Mouse (Mus musculus) stomach, embryonic 16.5 days (tissue): Measurements from ENCODE around the gene Fam131c. TPM values are rescaled to one million over a fixed set of nuclear protein-coding genes. Genes with fewer than 3 reads are reported as not detected.

ENCODE experiments used
- ATAC-seq: fragments of 200-750 bp; cut with Nextera tagmentation; 2 replicates; pipeline ENCODE4 v1.8.0; 2017; ENCODE audit warnings: moderate number of reproducible peaks, moderate TSS enrichment; ENCODE audit not compliant: insufficient read depth, low FRiP score
- H3K27ac ChIP-seq: fragments of 300-500 bp; sonication (generic); 2 replicates; pipeline ENCODE4 v1.5.1; 2014; ENCODE audit warnings: low read length
- H3K27me3 ChIP-seq: fragments of 300-500 bp; sonication (generic); 2 replicates; pipeline ENCODE4 v1.6.1; 2014; ENCODE audit warnings: low read length, control low read depth, mixed read lengths; ENCODE audit not compliant: control insufficient read depth, insufficient read depth
- H3K36me3 ChIP-seq: fragments of 300-500 bp; sonication (generic); 2 replicates; pipeline ENCODE4 v1.6.1; 2014; ENCODE audit warnings: low read length; ENCODE audit not compliant: control insufficient read depth, insufficient read depth
- H3K4me1 ChIP-seq: fragments of 300-500 bp; sonication (generic); 2 replicates; pipeline ENCODE4 v1.6.1; 2014; ENCODE audit warnings: low read length, control low read depth, mixed read lengths; ENCODE audit not compliant: control insufficient read depth, insufficient read depth
- H3K4me2 ChIP-seq: fragments of 300-500 bp; sonication (generic); 2 replicates; pipeline ENCODE4 v1.6.1; 2014; ENCODE audit warnings: low read depth, low read length, mixed read lengths
- H3K4me3 ChIP-seq: fragments of 300-500 bp; sonication (generic); replicated peaks from 2 replicates; pipeline ENCODE4 v1.5.1; 2014; ENCODE audit warnings: mild to moderate bottlenecking, low read length
- H3K9ac ChIP-seq: fragments of 300-500 bp; sonication (generic); 2 replicates; pipeline ENCODE4 v1.6.1; 2014; ENCODE audit warnings: low read length
- H3K9me3 ChIP-seq: fragments of 300-500 bp; sonication (generic); replicated peaks from 2 replicates; pipeline ENCODE4 v1.6.1; 2016; ENCODE audit warnings: low read length, control low read depth; ENCODE audit not compliant: control insufficient read depth
- WGBS: fragments of 180-500 bp; shearing (Covaris S2); extraction: QIAGEN DNeasy Blood & Tissue Kit; methylation state at CpG from one replicate; pipeline ENCODE4 v1.1.7; 2014; 5-methylcytosine and 5-hydroxymethylcytosine counted together
- polyA plus RNA-seq: library from polyadenylated mRNA; unstranded; fragments of >200 nt; fragmentation: Nextera tagmentation; extraction: Ambion mirVana; gene quantifications from 2 replicates; pipeline ENCODE4 v1.2.1, GENCODE M21; 2015

Gene Fam131c
- polyA plus RNA-seq, 1 experiment from 2014 or later = 3.5 TPM

DNA sequence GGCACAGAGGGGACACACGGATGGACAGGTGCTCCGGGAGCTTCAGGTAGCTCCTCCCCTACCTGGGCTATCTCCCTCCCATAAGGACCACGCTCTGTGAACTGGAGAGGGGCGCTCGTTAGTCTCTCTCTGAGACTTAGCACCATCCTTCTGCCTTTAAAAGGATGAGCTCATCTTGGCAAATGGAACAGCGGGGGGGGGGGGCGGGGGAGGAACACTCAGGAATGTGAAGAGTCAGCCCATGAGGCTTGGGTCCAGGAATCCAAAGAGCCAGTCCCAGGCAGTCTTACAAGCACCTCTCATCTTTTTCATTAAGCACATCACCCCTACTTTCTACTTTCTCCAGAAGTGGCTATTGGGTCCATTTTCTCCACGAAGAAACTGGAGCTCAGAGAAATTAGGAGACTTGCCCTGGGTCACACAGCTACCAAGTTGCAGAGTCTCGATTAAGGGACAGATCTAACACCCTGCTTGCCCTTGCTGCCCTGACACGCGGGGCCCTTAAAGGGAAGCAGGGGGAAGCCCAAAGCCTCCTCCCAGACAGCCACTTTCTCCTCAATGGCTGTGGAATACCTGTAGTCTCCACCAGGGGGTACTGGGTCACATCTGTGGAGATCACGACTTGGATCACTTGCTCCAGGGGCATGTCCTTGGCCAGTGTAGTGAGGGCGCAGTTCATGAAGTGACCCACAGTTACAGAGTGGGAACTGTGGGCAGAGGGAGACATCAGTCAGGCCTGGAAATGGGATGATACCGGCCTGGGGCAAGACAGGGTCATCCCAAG, 38.7 kb downstream of the Fam131c start:
- ATAC-seq = peak; percentile 36; the same call in 1 of the 2 replicates
- no peaks in the 10 kb centered on the region for H3K9me3 ChIP-seq
- peaks cover 7% of the 10 kb centered on the region; the same call in 1 of the 2 replicates for H3K27me3 ChIP-seq
- H3K9ac ChIP-seq = no peak overlapping the region
- H3K4me3 ChIP-seq = no peak overlapping the region
- no peak overlapping the region for H3K27ac ChIP-seq
- H3K36me3 ChIP-seq = no peaks in the 10 kb centered on the region
- H3K4me2 ChIP-seq = no peak overlapping the region
- WGBS = 36% methylated on average over 14 of the region's 14 CpGs
- H3K4me1 ChIP-seq = peaks cover 11% of the 10 kb centered on the region

DNA sequence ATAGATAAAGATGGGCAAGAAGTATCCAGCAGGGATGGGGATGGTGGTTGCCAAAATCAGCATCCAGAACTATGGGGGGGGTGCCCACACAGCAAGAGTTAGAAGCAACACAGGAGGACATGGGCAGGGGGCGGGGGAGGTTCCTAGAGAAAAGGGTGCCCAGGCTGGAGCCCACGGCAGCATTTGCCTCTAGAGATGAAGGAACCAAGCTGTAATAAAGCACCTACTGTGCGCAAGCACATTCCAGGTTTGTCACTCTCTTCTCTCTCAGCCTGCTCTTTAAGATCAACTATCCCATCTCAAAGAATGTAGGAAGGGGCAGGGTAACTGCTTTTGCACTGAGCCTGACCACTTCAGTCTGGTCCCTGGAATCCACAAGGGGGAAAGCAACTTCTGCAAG, 40.6 kb downstream of the Fam131c start:
- WGBS = 90% methylated on average over 3 of the region's 3 CpGs
- no peaks in the 10 kb centered on the region for H3K9me3 ChIP-seq
- H3K4me1 ChIP-seq = peaks cover 11% of the 10 kb centered on the region
- no peak overlapping the region for H3K9ac ChIP-seq
- H3K27me3 ChIP-seq = peaks cover 6% of the 10 kb centered on the region; the same call in 1 of the 2 replicates
- H3K4me2 ChIP-seq = no peak overlapping the region
- no peaks in the 10 kb centered on the region for H3K36me3 ChIP-seq
- H3K4me3 ChIP-seq = no peak overlapping the region
- no peak overlapping the region for H3K27ac ChIP-seq
- no peak for ATAC-seq

DNA sequence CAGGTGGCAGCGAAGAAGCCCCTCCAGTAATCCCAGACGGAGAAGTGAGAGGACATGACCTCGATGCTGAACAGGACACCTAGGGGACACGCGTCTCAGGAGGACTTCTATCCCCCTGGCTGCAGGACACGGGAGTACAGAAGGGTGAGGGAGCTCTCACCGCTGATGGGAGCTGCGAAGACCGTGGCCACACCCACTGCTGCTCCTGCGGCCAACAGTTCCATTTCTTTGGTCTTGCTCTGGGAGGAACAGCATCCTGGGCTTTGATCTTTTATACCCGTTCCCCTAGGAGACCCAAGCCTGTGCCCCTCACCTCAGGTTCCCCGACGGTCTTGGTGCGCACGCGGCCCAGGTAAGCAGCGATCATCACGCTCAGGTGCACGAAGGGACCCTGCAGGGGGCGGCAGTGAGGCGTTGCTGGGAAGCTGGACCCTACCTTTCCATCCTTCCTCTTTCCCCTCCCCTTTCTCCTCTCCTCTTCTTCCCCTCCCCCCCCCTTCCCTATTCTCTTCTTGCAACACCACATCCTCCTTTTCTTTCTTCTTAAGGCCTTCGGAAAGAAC, 43.5 kb downstream of the Fam131c start:
- H3K9me3 ChIP-seq = no peaks in the 10 kb centered on the region
- 20% methylated on average over 22 of the region's 22 CpGs for WGBS
- H3K4me2 ChIP-seq = no peak overlapping the region
- no peak overlapping the region for H3K9ac ChIP-seq
- H3K27ac ChIP-seq = no peak overlapping the region
- H3K27me3 ChIP-seq = no peaks in the 10 kb centered on the region
- no peak overlapping the region for H3K4me3 ChIP-seq
- H3K36me3 ChIP-seq = no peaks in the 10 kb centered on the region
- ATAC-seq = no peak
- H3K4me1 ChIP-seq = 0 out of 2 replicates have a peak, but pooled peaks cover 3% of the 10 kb centered on the region

DNA sequence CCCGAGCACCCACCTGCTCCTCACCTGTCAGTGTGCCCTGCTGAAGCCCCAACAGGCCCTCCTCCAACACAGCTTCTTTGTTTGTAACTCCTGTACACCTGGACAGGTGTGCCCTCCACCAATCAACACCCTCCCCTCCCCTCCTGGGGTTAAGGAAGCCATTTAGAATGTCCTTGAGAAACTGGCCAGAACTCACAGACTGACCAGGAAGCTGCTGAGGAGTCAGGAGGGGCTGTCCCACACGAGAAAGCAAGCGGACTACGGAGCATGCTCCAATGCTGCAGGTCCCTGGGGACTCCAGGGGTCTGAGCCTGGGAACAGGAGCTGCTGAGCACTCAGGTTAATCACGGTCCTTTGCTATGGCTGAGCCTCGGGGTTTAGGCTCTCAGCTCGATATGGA, 47.9 kb downstream of the Fam131c start, which contains the start of gene Clcnkb:
TSS of gene Clcnkb (minus strand) at position 91 of the 400 bp plus-strand sequence.
- no peak within 1 kb of the TSS for H3K27ac ChIP-seq
- H3K36me3 ChIP-seq = no peaks in the 10 kb centered on the region
- peaks cover 14% of the 10 kb centered on the region for H3K4me1 ChIP-seq
- WGBS = 62% methylated on average over 7 of the region's 7 CpGs
- no peak for ATAC-seq
- H3K27me3 ChIP-seq = no peaks in the 10 kb centered on the region
- no peak within 1 kb of the TSS for H3K4me3 ChIP-seq
- H3K9me3 ChIP-seq = no peaks in the 10 kb centered on the region
- no peak within 1 kb of the TSS for H3K4me2 ChIP-seq
- H3K9ac ChIP-seq = no peak within 1 kb of the TSS

DNA sequence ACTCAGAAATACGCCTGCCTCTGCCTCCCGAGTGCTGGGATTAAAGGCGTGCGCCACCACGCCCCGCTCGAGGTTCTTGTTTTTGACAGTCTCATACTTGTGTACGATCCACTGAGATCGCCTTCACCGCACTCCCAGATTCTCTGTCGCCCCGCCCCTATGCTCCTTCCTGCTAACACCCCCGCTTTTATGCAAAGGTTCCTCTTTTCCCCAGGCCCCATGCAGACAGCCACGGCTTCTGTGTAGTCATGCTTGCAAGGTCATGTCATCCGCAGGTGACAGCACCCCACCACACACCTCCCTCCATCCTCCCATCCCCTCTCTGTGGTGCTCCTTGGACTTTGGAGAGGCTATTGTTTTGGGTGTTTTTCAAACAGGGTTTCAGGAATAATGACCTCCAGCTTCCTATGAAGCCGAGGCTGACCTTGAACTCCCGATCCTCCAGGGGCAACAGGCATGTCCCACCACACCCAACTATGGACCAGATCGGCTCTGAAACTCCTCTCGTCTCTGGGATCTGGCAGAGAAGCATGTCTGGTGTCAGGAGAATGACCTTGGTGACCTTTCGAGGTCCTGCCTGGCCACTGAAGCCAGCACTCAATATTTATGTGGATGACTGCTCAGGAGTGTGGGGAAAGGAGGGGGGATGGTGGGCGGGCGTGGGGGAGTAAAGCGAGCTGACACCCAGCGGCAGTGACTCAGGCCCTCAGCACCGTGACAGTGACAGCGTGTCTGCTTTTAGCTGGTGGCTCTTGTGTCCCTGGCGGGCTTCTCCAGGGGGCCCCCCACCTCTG, 51.6 kb downstream of the Fam131c start:
- Histone ChIP-seq H3K27ac (no peak overlapping the region), H3K27me3 (no peaks in the 10 kb centered on the region), H3K4me3 (no peak overlapping the region), H3K4me1 (peaks cover 23% of the 10 kb centered on the region), H3K36me3 (no peaks in the 10 kb centered on the region), H3K9ac (no peak overlapping the region), H3K4me2 (no peak overlapping the region), H3K9me3 (no peaks in the 10 kb centered on the region)
- ATAC-seq = no peak
- 60% methylated on average over 27 of the region's 27 CpGs for WGBS

DNA sequence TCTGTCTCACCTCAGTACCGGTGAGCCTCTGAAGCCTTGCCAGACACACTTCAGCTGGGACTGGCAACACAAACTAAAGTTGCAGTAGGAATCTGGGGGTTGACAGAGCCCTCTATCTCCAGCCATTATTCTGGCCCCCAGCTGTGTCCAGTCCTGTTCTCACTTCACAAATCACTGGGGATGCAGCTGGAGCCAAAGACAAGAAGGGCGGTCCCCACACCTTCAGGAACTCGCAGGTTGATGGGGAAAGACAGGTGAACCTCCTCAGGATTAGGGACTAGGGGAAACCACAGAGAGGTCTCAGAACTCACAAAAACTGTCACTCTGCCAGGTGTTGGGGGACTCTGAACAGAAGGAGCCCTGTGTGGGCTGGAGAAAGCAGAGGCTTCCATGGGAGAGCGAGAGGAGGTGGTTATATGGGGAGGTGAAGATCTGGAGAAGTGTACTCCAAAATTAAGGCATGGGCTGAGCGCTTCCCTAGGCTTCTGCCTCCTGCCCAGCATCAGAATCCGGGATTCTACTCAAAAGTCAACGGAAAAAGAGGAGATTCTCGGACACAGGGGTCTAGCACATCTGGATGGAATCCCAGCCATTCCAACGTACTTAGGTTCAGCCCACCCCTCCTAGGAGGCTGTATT, 52.3 kb downstream of the Fam131c start, which contains the start of gene Hspb7:
TSS of gene Hspb7 (plus strand) at position 588 of the 638 bp plus-strand sequence.
- H3K4me3 ChIP-seq = peak within 1 kb of the TSS; percentile 24
- 53% methylated on average over 9 of the region's 9 CpGs for WGBS
- H3K4me1 ChIP-seq = peaks cover 23% of the 10 kb centered on the region
- no peaks in the 10 kb centered on the region for H3K36me3 ChIP-seq
- peak within 1 kb of the TSS; percentile 34 for H3K4me2 ChIP-seq
- H3K9me3 ChIP-seq = no peaks in the 10 kb centered on the region
- peak within 1 kb of the TSS; percentile 73 for H3K27ac ChIP-seq
- peak within 1 kb of the TSS; percentile 57 for H3K9ac ChIP-seq
- no peak for ATAC-seq
- no peaks in the 10 kb centered on the region for H3K27me3 ChIP-seq

DNA sequence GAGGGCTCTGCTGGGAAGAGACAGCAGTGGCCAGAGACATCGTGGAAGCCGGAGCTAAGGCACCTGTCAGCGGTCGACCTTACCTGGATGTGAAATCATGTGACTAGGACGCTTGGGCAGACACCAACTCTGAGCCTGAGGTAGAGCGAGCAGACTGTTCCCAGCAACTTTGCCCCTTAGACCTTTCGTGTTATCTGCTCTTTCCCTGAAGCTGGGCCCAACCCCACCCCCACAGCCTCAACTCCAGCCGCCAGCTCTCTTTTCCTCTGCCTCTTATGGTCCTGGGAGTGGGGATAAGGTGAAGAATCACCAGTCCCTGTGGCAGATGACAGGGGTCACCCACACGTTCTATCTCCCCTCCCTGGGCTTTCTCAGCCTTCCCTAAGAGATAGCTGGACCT, 52.9 kb downstream of the Fam131c start:
- H3K4me2 ChIP-seq = no peak overlapping the region
- H3K4me3 ChIP-seq = no peak overlapping the region
- H3K9me3 ChIP-seq = no peaks in the 10 kb centered on the region
- 41% methylated on average over 9 of the region's 9 CpGs for WGBS
- H3K36me3 ChIP-seq = no peaks in the 10 kb centered on the region
- peaks cover 25% of the 10 kb centered on the region for H3K4me1 ChIP-seq
- peak overlapping the region; percentile 73 for H3K27ac ChIP-seq
- H3K27me3 ChIP-seq = no peaks in the 10 kb centered on the region
- no peak for ATAC-seq
- peak overlapping the region; percentile 57 for H3K9ac ChIP-seq

DNA sequence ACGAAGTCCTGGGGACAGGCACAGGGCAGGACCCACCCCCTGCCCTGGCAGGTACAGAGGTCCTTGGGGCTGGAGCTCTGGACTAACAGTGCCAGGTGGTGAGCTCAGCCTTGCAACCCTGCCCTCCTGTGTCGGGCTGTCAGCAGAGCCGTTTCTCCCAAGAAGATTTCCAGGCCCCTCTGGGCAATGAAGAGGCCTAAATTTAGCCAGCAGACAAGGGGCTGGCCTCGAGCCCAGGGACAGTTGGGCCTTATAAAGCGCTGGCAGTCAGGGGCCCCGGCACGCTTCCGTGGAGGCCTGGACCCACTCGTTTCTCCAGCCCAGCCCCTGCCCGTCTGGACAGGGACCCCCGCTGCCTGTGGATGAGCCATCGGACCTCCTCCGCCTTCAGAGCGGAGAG, 53.4 kb downstream of the Fam131c start:
- peak overlapping the region; percentile 24 for H3K4me3 ChIP-seq
- H3K4me2 ChIP-seq = peak overlapping the region; percentile 34
- H3K9me3 ChIP-seq = no peaks in the 10 kb centered on the region
- H3K36me3 ChIP-seq = no peaks in the 10 kb centered on the region
- peak; percentile 27 for ATAC-seq
- H3K9ac ChIP-seq = peak overlapping the region; percentile 57
- WGBS = 43% methylated on average over 14 of the region's 14 CpGs
- H3K27me3 ChIP-seq = no peaks in the 10 kb centered on the region
- H3K4me1 ChIP-seq = peaks cover 30% of the 10 kb centered on the region
- H3K27ac ChIP-seq = peak overlapping the region; percentile 73
